Mouse (Mus musculus) C2C12 (cell line): ENCODE results near the gene Lsm6. TPM values are rescaled to one million over a fixed set of nuclear protein-coding genes. Genes with fewer than 3 reads are reported as not detected.

Experiments used
- H3K27me3 ChIP-seq: one replicate; pipeline ENCODE4 v1.6.1; 2011; ENCODE audit not compliant: control insufficient read depth, insufficient read depth, insufficient read length
- H3K36me3 ChIP-seq: one replicate; pipeline ENCODE4 v1.6.1; 2011; ENCODE audit not compliant: control insufficient read depth, insufficient read depth
- H3K4me3 ChIP-seq: one replicate; pipeline ENCODE4 v1.5.1; 2011; ENCODE audit warnings: mild to moderate bottlenecking, control low read depth; ENCODE audit not compliant: poor library complexity, insufficient read depth, severe bottlenecking
- H3K79me2 ChIP-seq: one replicate; pipeline ENCODE4 v1.6.1; 2011; ENCODE audit not compliant: control insufficient read depth, insufficient read depth
- H3K79me3 ChIP-seq: one replicate; pipeline ENCODE4 v1.6.1; 2011; ENCODE audit warnings: low read depth, control low read depth
- H3ac ChIP-seq: one replicate; pipeline ENCODE3; 2011; ENCODE audit warnings: low read depth; ENCODE audit not compliant: control insufficient read depth, insufficient read length
- CEBPB ChIP-seq: IDR thresholded peaks from one replicate; pipeline ENCODE4 v1.6.1; 2011; ENCODE audit warnings: low read depth, mild to moderate bottlenecking, control low read depth, moderate library complexity
- CTCF ChIP-seq: IDR thresholded peaks from one replicate; pipeline ENCODE4 v1.5.1; 2011; ENCODE audit not compliant: control insufficient read depth, insufficient read depth, insufficient read length
- FOSL1 ChIP-seq: IDR thresholded peaks from one replicate; pipeline ENCODE4 v1.8.0; 2011; ENCODE audit warnings: mild to moderate bottlenecking, low read length; ENCODE audit not compliant: poor library complexity, insufficient read depth, severe bottlenecking
- MAX ChIP-seq: IDR thresholded peaks from one replicate; pipeline ENCODE4 v1.6.1; 2011; ENCODE audit warnings: mild to moderate bottlenecking, control low read depth
- MYOD1 ChIP-seq: IDR thresholded peaks from one replicate; pipeline ENCODE4 v1.6.1; 2011; ENCODE audit warnings: low read depth; ENCODE audit not compliant: control insufficient read depth, insufficient read length
- MYOG ChIP-seq: IDR thresholded peaks from one replicate; pipeline ENCODE4 v1.6.1; 2011; ENCODE audit not compliant: control insufficient read depth, insufficient read length; ENCODE audit errors: extremely low read depth
- USF1 ChIP-seq: IDR thresholded peaks from one replicate; pipeline ENCODE4 v1.6.1; 2011; ENCODE audit warnings: low read depth, mild to moderate bottlenecking, control low read depth, moderate library complexity
- polyA plus RNA-seq: library from polyadenylated mRNA; unstranded; fragments of >200 nt; fragmentation: generic; extraction: Trizol; gene quantifications from one replicate; pipeline ENCODE4 v1.2.1, GENCODE M21; 2012; ENCODE audit warnings: missing spikeins

Lsm6 gene
- polyA plus RNA-seq, 1 experiment, result 117 TPM

DNA sequence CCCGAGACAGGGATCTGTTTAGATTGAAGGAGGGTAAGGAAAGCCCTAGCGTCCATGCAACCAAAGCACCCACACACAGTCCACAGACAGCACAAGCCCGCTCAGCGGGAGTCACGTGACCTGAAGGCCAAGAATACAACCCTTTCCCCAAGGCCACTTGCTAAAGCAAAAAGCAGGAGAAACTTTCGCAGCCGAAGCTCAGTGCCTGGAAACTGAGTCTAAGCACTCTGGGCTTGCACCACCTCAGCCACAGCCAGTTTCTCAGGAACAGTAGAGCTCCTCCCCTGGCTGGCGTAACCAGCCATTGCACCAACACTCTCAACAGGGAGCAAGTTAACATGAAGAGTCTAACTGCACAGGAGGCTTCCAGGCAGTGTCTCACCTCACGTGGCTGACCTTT, 13.7 kb downstream of the Lsm6 start:
- Histone ChIP-seq H3K36me3 (peaks cover 91% of the 10 kb centered on the region), H3ac (no peak overlapping the region), H3K4me3 (no peak overlapping the region), H3K79me3 (no peaks in the 10 kb centered on the region), H3K27me3 (no peaks in the 10 kb centered on the region), H3K79me2 (no peaks in the 10 kb centered on the region)
- no peak for TF ChIP-seq FOSL1

DNA sequence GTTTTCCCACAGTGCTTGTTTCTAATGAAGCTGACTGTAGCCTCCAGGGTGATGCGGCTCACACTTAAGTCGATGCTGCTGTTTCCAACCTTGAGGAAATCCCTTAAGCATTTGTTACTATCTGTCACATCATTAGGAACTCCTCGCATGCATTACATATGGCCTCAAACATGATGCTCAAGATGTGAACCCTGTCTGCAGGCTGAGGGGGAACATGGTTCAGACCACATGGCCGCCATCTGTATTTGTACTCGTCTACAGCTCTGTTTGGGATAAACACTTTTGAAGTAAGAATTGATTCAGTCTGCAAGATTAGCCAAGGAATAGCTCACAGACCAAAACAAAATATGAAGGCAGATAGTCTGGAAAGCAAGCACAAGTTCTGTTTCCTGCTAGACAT, 14.9 kb downstream of the Lsm6 start:
- H3ac ChIP-seq, result no peak overlapping the region
- no peaks in the 10 kb centered on the region for H3K79me3 ChIP-seq
- H3K36me3 ChIP-seq, result peaks cover 88% of the 10 kb centered on the region
- no peak overlapping the region for H3K4me3 ChIP-seq
- TF ChIP-seq CEBPB (no peak), MAX (no peak), FOSL1 (no peak), USF1 (no peak), MYOD1 (no peak), MYOG (no peak), CTCF (no peak)
- H3K27me3 ChIP-seq, result no peaks in the 10 kb centered on the region
- H3K79me2 ChIP-seq, result no peaks in the 10 kb centered on the region

DNA sequence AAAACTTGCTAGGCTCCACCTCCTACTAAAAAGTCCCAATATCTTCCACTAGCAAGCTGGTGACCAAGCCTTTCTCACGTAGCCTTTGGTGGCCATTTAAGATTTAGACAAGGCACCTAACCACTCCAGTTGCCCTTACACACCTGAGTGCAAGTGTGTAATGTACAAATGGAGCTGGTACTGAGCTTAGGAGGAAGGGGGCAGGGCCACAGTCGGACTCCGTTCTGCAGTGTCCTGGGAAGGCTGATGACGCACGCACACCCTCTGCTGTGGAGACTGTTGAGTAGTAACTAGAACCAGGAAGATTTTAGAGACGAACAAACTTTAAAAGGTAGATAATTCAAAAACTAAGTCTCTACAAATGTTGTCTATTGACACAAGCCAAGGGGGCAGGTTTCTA, 19.7 kb downstream of the Lsm6 start:
- Histone ChIP-seq H3K27me3 (no peaks in the 10 kb centered on the region), H3ac (no peak overlapping the region), H3K36me3 (peaks cover 41% of the 10 kb centered on the region), H3K79me3 (no peaks in the 10 kb centered on the region), H3K4me3 (no peak overlapping the region), H3K79me2 (no peaks in the 10 kb centered on the region)
- TF ChIP-seq FOSL1, result no peak
- no peak for TF ChIP-seq CEBPB
- TF ChIP-seq MYOD1, result no peak
- TF ChIP-seq MAX, result no peak
- no peak for TF ChIP-seq MYOG
- no peak for TF ChIP-seq CTCF
- no peak for TF ChIP-seq USF1

DNA sequence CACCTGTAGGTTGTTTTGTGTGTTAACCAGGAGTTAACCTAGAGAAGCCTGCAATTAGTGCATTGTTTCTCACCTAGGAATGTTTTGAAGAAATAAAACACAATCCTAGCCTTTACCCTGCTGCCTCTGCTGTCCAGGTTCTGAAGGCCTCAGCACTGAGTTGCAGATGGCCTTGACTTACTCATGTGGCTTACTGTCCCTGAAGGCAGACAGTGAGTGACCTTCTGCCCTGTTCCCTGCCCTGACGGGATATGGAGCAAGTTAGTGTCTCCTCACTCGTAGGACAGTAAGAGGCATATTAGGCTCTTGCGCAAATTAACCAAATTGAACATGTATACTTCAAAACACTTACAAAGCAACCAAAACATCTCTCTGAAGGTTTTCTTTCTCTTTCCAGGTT, 22.3 kb downstream of the Lsm6 start:
- Histone ChIP-seq H3K36me3 (peaks cover 17% of the 10 kb centered on the region), H3ac (no peak overlapping the region), H3K79me2 (no peaks in the 10 kb centered on the region), H3K4me3 (no peak overlapping the region), H3K27me3 (no peaks in the 10 kb centered on the region), H3K79me3 (no peaks in the 10 kb centered on the region)
- TF ChIP-seq USF1, result no peak
- TF ChIP-seq CEBPB, result no peak
- TF ChIP-seq MAX, result no peak
- TF ChIP-seq FOSL1, result no peak
- no peak for TF ChIP-seq MYOD1
- TF ChIP-seq CTCF, result no peak
- no peak for TF ChIP-seq MYOG

DNA sequence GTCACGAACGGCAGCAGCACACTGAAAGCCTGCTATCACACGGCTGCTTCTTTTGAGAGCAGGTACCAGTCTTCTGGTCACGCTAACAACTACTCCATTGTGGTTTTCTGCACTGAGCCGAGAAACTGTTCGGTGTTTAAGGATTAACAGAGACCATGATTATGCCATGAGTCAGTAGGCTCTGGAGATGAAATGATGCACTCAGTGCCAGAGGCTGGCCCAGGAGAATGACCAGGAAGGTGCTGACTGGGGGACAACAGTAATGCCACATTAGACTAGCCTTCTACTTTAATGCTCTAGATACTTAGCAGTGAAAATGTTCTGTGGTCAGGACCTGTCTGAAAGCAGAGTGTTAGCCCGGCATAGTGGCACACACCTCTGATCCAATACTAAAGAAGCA, 23.0 kb downstream of the Lsm6 start:
- Histone ChIP-seq H3ac (no peak overlapping the region), H3K79me3 (no peaks in the 10 kb centered on the region), H3K79me2 (no peaks in the 10 kb centered on the region), H3K36me3 (peaks cover 10% of the 10 kb centered on the region), H3K27me3 (no peaks in the 10 kb centered on the region), H3K4me3 (no peak overlapping the region)
- TF ChIP-seq MAX, result no peak
- peak; percentile 34 for TF ChIP-seq FOSL1

DNA sequence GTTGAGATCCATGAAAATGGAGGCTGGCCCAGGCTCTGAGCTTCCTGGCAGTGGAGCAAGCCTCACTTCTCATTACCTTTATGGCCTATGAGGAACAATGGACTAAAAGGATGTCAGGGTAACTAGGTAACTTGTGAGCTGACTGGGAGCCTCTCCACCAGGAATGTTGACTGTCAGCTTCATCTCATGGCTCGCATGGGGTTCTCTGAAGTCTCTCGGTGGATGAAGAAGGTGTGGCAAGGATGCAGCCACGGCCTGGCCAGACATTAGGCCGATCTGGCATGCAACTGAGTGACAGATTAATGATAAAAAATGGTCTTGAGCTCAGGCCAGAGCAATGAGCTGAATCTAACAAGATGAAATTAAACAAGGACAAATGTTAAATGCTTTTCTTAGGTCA, 27.7 kb downstream of the Lsm6 start:
- no peak overlapping the region for H3K4me3 ChIP-seq
- no peaks in the 10 kb centered on the region for H3K36me3 ChIP-seq
- no peak overlapping the region for H3ac ChIP-seq
- H3K79me2 ChIP-seq, result no peaks in the 10 kb centered on the region
- TF ChIP-seq FOSL1 (no peak), MYOG (no peak), CEBPB (no peak), MYOD1 (no peak), MAX (no peak), USF1 (no peak), CTCF (no peak)
- H3K27me3 ChIP-seq, result no peaks in the 10 kb centered on the region
- no peaks in the 10 kb centered on the region for H3K79me3 ChIP-seq

DNA sequence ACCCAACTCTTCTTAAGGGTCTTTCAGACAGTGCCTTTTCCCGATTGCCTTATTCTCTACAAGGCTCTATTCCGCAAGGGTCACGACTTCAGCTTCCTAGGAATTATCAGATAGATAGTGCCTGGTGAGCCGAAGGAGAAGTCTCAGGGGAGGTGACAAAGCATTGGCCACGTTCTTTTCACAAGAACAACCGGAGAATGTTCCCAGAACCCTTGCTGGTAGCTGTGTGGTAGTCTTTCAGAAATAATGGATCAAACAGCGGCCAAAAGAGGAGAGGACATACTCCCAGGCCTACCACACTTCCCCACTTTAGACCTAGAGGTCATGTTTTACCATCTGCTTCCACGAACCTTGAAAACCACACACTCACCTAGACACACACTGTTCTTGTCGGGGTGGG, 44.1 kb downstream of the Lsm6 start:
- Histone ChIP-seq H3K36me3 (no peaks in the 10 kb centered on the region), H3K79me3 (no peaks in the 10 kb centered on the region), H3K79me2 (no peaks in the 10 kb centered on the region), H3ac (no peak overlapping the region), H3K27me3 (no peaks in the 10 kb centered on the region), H3K4me3 (no peak overlapping the region)
- no peak for TF ChIP-seq USF1
- TF ChIP-seq MYOG, result no peak
- no peak for TF ChIP-seq CEBPB
- TF ChIP-seq MAX, result no peak
- no peak for TF ChIP-seq MYOD1
- no peak for TF ChIP-seq FOSL1
- TF ChIP-seq CTCF, result no peak
